Mouse (Mus musculus) myocyte (in vitro differentiated cells): ENCODE measurements around the gene Tbc1d10c. TPM values are rescaled to one million over a fixed set of nuclear protein-coding genes. Genes with fewer than 3 reads are reported as not detected.

ENCODE experiments used
- H3K27me3 ChIP-seq: one replicate; pipeline ENCODE4 v1.6.1; 2011; ENCODE audit not compliant: control insufficient read depth, insufficient read depth, insufficient read length
- H3K36me3 ChIP-seq: one replicate; pipeline ENCODE4 v1.6.1; 2011; ENCODE audit not compliant: control insufficient read depth, insufficient read depth
- H3K4me2 ChIP-seq: one replicate; pipeline ENCODE4 v1.6.1; 2011; ENCODE audit warnings: low read depth, control low read depth
- H3K4me3 ChIP-seq: one replicate; pipeline ENCODE4 v1.5.1; 2011; ENCODE audit warnings: mild to moderate bottlenecking, control low read depth, moderate library complexity
- H3K79me2 ChIP-seq: one replicate; pipeline ENCODE4 v1.6.1; 2011; ENCODE audit not compliant: control insufficient read depth, insufficient read depth
- H3ac ChIP-seq: one replicate; pipeline ENCODE4 v1.6.1; 2011; ENCODE audit not compliant: control insufficient read depth, insufficient read length
- CEBPB ChIP-seq: IDR thresholded peaks from 2 replicates; pipeline ENCODE4 v1.6.1; 2011; ENCODE audit warnings: mild to moderate bottlenecking, moderate library complexity; ENCODE audit not compliant: poor library complexity, insufficient read depth, severe bottlenecking
- E2F4 ChIP-seq: IDR thresholded peaks from one replicate; pipeline ENCODE4 v1.6.1; 2011; ENCODE audit warnings: mild to moderate bottlenecking, control low read depth, moderate library complexity; ENCODE audit not compliant: insufficient read depth
- MAX ChIP-seq: IDR thresholded peaks from one replicate; pipeline ENCODE4 v1.6.1; 2011; ENCODE audit warnings: low read depth, mild to moderate bottlenecking, control low read depth
- MYOD1 ChIP-seq, 3 experiments: IDR thresholded peaks; one replicate each; pipeline ENCODE4 v1.6.1; 2011; ENCODE audit warnings: control low read depth in 2 of 3, low read depth in 2 of 3, mild to moderate bottlenecking in 2 of 3, moderate library complexity in 1 of 3; ENCODE audit not compliant: insufficient read length in 2 of 3, control insufficient read depth in 1 of 3
- MYOG ChIP-seq, 3 experiments: IDR thresholded peaks; one replicate each; pipeline ENCODE4 v1.6.1; 2011; ENCODE audit warnings: control low read depth in 2 of 3, low read depth in 2 of 3, mild to moderate bottlenecking in 2 of 3; ENCODE audit not compliant: insufficient read length in 2 of 3, control insufficient read depth in 1 of 3, insufficient read depth in 1 of 3
- POLR2A ChIP-seq: IDR thresholded peaks from one replicate; pipeline ENCODE4 v1.6.1; 2011; ENCODE audit warnings: low read depth, mild to moderate bottlenecking, control low read depth, moderate library complexity; ENCODE audit not compliant: insufficient read length
- POLR2AphosphoS2 ChIP-seq: IDR thresholded peaks from one replicate; pipeline ENCODE4 v1.6.1; 2011; ENCODE audit warnings: low read depth, control low read depth; ENCODE audit not compliant: insufficient read length
- REST ChIP-seq: IDR thresholded peaks from one replicate; pipeline ENCODE4 v1.6.1; 2011; ENCODE audit warnings: mild to moderate bottlenecking, control low read depth, moderate library complexity; ENCODE audit not compliant: insufficient read depth, insufficient read length
- SRF ChIP-seq: IDR thresholded peaks from one replicate; pipeline ENCODE4 v1.6.1; 2011; ENCODE audit warnings: low read depth; ENCODE audit not compliant: control insufficient read depth, insufficient read length
- TCF12 ChIP-seq: IDR thresholded peaks from one replicate; pipeline ENCODE4 v1.6.1; 2011; ENCODE audit warnings: mild to moderate bottlenecking, control low read depth; ENCODE audit not compliant: poor library complexity, insufficient read depth, severe bottlenecking
- TCF3 ChIP-seq: IDR thresholded peaks from one replicate; pipeline ENCODE4 v1.6.1; 2011; ENCODE audit warnings: low read depth, control low read depth; ENCODE audit not compliant: insufficient read length
- USF1 ChIP-seq: IDR thresholded peaks from one replicate; pipeline ENCODE4 v1.6.1; 2011; ENCODE audit warnings: low read depth, mild to moderate bottlenecking, control low read depth, moderate library complexity
- polyA plus RNA-seq: library from polyadenylated mRNA; unstranded; fragments of >200 nt; fragmentation: generic; extraction: Trizol; gene quantifications from one replicate; pipeline ENCODE4 v1.2.1, GENCODE M21; 2012; ENCODE audit warnings: missing spikeins

Tbc1d10c gene
- polyA plus RNA-seq, 1 experiment, result 0.67 TPM

GRCm38 (mm10) chr19:4220957-4221743, 30.1 kb upstream of the Tbc1d10c start:
- Histone ChIP-seq H3K79me2 (peaks cover 29% of the 10 kb centered on the region), H3K4me3 (no peak overlapping the region), H3K36me3 (no peaks in the 10 kb centered on the region), H3K4me2 (no peak overlapping the region), H3ac (no peak overlapping the region), H3K27me3 (no peaks in the 10 kb centered on the region)
- TF ChIP-seq E2F4, result no peak
- TF ChIP-seq REST, result no peak
- no peak for TF ChIP-seq CEBPB
- TF ChIP-seq TCF12, result no peak
- no peak for TF ChIP-seq SRF
- no peak for TF ChIP-seq TCF3
- TF ChIP-seq MYOD1 (IDR thresholded peaks at IDR 0.05; ENCODE audit: control insufficient read depth in 1 of 3, insufficient read length in 2 of 3, low read depth in 2 of 3), result no peak
- no peak for TF ChIP-seq MAX
- no peak for TF ChIP-seq MYOG (IDR thresholded peaks at IDR 0.05; ENCODE audit: control insufficient read depth in 1 of 3, insufficient read depth in 1 of 3, insufficient read length in 2 of 3, low read depth in 2 of 3)
- TF ChIP-seq POLR2AphosphoS2, result no peak
- no peak for TF ChIP-seq POLR2A
- no peak for TF ChIP-seq USF1

GRCm38 (mm10) chr19:4220416-4220815, 29.3 kb upstream of the Tbc1d10c start:
- TF ChIP-seq E2F4 (no peak), REST (no peak), USF1 (no peak), MYOD1 (IDR thresholded peaks at IDR 0.05; ENCODE audit: control insufficient read depth in 1 of 3, insufficient read length in 2 of 3, low read depth in 2 of 3) (no peak), MAX (no peak), TCF3 (no peak), MYOG (IDR thresholded peaks at IDR 0.05; ENCODE audit: control insufficient read depth in 1 of 3, insufficient read depth in 1 of 3, insufficient read length in 2 of 3, low read depth in 2 of 3) (no peak), TCF12 (no peak), CEBPB (no peak), POLR2AphosphoS2 (no peak), SRF (no peak), POLR2A (no peak)
- H3K4me2 ChIP-seq, result no peak overlapping the region
- H3K79me2 ChIP-seq, result peaks cover 36% of the 10 kb centered on the region
- H3K27me3 ChIP-seq, result no peaks in the 10 kb centered on the region
- H3ac ChIP-seq, result no peak overlapping the region
- no peak overlapping the region for H3K4me3 ChIP-seq
- H3K36me3 ChIP-seq, result no peaks in the 10 kb centered on the region

DNA sequence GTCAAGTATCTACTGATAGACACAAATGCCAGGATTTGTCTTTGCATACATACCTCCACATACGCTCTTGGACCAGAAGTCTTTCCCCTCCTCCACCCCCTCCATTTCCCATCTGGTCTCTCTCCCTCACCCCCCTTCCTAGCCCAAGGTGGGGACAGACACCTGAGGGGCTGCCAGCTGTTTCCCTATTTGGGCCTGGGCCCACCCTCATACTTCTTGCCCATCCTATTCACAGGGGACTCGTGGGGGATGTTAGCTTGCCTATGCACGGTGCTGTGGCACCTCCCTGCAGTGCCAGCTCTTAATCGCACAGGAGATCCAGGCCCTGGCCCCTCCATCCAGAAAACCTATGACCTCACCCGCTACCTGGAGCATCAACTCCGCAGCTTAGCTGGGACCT, 28.9 kb upstream of the Tbc1d10c start:
- no peak overlapping the region for H3ac ChIP-seq
- TF ChIP-seq POLR2AphosphoS2, result no peak
- TF ChIP-seq SRF, result no peak
- TF ChIP-seq CEBPB, result no peak
- TF ChIP-seq MAX, result no peak
- no peak for TF ChIP-seq TCF12
- TF ChIP-seq TCF3, result no peak
- no peak for TF ChIP-seq USF1
- H3K4me2 ChIP-seq, result no peak overlapping the region
- no peaks in the 10 kb centered on the region for H3K27me3 ChIP-seq
- peaks cover 37% of the 10 kb centered on the region for H3K79me2 ChIP-seq
- H3K36me3 ChIP-seq, result no peaks in the 10 kb centered on the region
- no peak overlapping the region for H3K4me3 ChIP-seq

DNA sequence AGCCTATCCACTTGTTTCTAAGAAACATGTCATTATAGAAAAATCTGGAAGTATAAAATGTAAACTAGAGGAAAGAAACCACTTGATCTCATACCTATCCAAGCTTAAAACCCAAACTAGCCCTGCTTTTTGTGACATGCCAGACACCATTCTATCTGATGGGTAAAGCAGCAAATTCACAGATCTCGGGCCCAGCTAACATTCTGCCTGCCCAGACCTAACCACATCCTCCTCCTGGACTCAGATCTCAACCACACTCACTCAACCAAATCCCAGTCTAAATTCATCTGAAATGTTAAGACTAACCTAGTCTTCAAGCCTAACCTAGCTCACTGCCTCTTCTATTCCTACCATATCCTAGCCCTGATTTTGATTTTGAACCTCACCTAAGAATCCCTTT, 27.7 kb upstream of the Tbc1d10c start:
- H3ac ChIP-seq, result no peak overlapping the region
- H3K27me3 ChIP-seq, result no peaks in the 10 kb centered on the region
- H3K36me3 ChIP-seq, result no peaks in the 10 kb centered on the region

More for the DNA sequence above, 27.7 kb upstream of the Tbc1d10c start:
- H3K79me2 ChIP-seq, result peaks cover 37% of the 10 kb centered on the region
- TF ChIP-seq MAX (no peak), TCF3 (no peak), E2F4 (no peak), SRF (no peak), TCF12 (no peak), MYOD1 (IDR thresholded peaks at IDR 0.05; ENCODE audit: control insufficient read depth in 1 of 3, insufficient read length in 2 of 3, low read depth in 2 of 3) (no peak), POLR2A (no peak), REST (no peak), POLR2AphosphoS2 (no peak), MYOG (IDR thresholded peaks at IDR 0.05; ENCODE audit: control insufficient read depth in 1 of 3, insufficient read depth in 1 of 3, insufficient read length in 2 of 3, low read depth in 2 of 3) (no peak), USF1 (no peak), CEBPB (no peak)
- no peak overlapping the region for H3K4me3 ChIP-seq
- no peak overlapping the region for H3K4me2 ChIP-seq
